In the genomic region with DNA sequence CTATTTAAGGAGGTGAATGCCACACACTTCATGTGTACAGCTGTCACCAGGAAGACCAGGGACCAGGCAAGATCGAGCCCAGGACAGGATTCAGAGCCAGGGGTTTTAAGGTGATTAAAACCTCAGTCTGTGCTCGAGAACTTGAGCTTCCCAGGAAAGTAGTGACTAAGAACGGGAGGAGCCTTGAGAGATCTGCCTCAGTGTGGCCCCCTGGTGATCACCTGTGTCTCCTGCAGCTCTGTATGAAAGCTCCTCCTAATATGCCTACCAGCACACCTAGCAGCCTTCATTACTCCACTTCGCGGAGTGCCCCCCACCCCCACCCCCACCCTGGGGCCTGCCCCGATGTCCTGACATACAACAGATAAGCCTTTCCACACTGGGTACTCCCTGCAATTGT, we compare ENCODE assay signal across 10 mouse cellular contexts. TPM values are rescaled to one million over a fixed set of nuclear protein-coding genes. Genes with fewer than 3 reads are reported as not detected.
DNase-seq lines count a peak whose midpoint lies in the region; ATAC-seq and TF ChIP-seq lines count a peak whose summit lies in the region.
"Had no signal": no experiment of that assay in that cellular context is flagged by ENCODE, and none has a peak within 500 bp of the region (broad histone marks: within the 10 kb centered on the region; RNA-seq: fewer than 3 reads in every experiment).

No protein-coding gene starts in this region.

- H3K27ac ChIP-seq in kidney, postnatal 0 days = no peak overlapping the region
- H3K27ac ChIP-seq in kidney, embryonic 16.5 days (ENCODE audit: low read length) = no peak overlapping the region
- no peak overlapping the region for H3K27ac ChIP-seq in cortical plate, adult 2 months (ENCODE audit: insufficient read depth, low read length)
- H3K27ac ChIP-seq: midbrain, embryonic 12.5 days; stomach, embryonic 15.5 days had no signal

- H3K4me2 ChIP-seq in kidney, postnatal 0 days (ENCODE audit: low read length) = no peak overlapping the region
- no peak overlapping the region for H3K4me2 ChIP-seq in kidney, embryonic 16.5 days (replicated peaks; ENCODE audit: low read depth, low read length)
- H3K4me2 ChIP-seq: midbrain, embryonic 12.5 days; stomach, embryonic 15.5 days had no signal

- peak; percentile 53 for TF ChIP-seq CTCF in kidney, postnatal 0 days (IDR thresholded peaks at IDR 0.05; ENCODE audit: low read depth)
- peak; percentile 32 for TF ChIP-seq CTCF in cortical plate, adult 2 months (IDR thresholded peaks at IDR 0.05; ENCODE audit: extremely low read depth, insufficient read depth, low read length)

- no peaks in the 10 kb centered on the region for H3K4me1 ChIP-seq in kidney, postnatal 0 days (replicated peaks; ENCODE audit: insufficient read depth, low read length)
- H3K4me1 ChIP-seq in kidney, embryonic 16.5 days (ENCODE audit: insufficient read depth, low read length) = no peaks in the 10 kb centered on the region
- H3K4me1 ChIP-seq in cortical plate, adult 2 months (ENCODE audit: control insufficient read depth, insufficient read depth, low read length) = no peaks in the 10 kb centered on the region
- H3K4me1 ChIP-seq: midbrain, embryonic 12.5 days; stomach, embryonic 15.5 days had no signal

- H3K9me3 ChIP-seq in kidney, postnatal 0 days (replicated peaks; ENCODE audit: low read length) = no peaks in the 10 kb centered on the region
- no peaks in the 10 kb centered on the region for H3K9me3 ChIP-seq in kidney, embryonic 16.5 days (ENCODE audit: low read length)
- H3K9me3 ChIP-seq: midbrain, embryonic 12.5 days; stomach, embryonic 15.5 days had no signal

- no peak for TF ChIP-seq POLR2A in cortical plate, adult 2 months (IDR thresholded peaks at IDR 0.05; ENCODE audit: extremely low read depth, insufficient read depth, low read length)

- H3K27me3 ChIP-seq in kidney, postnatal 0 days (ENCODE audit: insufficient read depth, low read length) = no peaks in the 10 kb centered on the region
- H3K27me3 ChIP-seq in kidney, embryonic 16.5 days (ENCODE audit: insufficient read depth, low read length) = peaks cover 6% of the 10 kb centered on the region; the same call in 1 of the 2 replicates
- H3K27me3 ChIP-seq: stomach, embryonic 15.5 days had no signal

- H3K9ac ChIP-seq in kidney, postnatal 0 days (ENCODE audit: low read depth, low read length) = no peak overlapping the region
- no peak overlapping the region for H3K9ac ChIP-seq in kidney, embryonic 16.5 days (replicated peaks; ENCODE audit: low read length)
- H3K9ac ChIP-seq: midbrain, embryonic 12.5 days; stomach, embryonic 15.5 days had no signal

- WGBS in kidney, postnatal 0 days = 16% methylated on average over 6 of the region's 6 CpGs
- 22% methylated on average over 6 of the region's 6 CpGs for WGBS in kidney, embryonic 16.5 days

- peak; percentile 51 for DNase-seq in kidney, postnatal 0 days (ENCODE audit: low spot score)
- DNase-seq in NIH3T3 (ENCODE audit: low read depth) = peak; percentile 41
- peak; percentile 30 for DNase-seq in lung, postnatal 14 days
- DNase-seq in right cerebral cortex, postnatal 10 days (ENCODE audit: low spot score in 2 of 2) = no peak
- DNase-seq in cerebellum, postnatal 36 days = no peak
- DNase-seq: cerebellum, adult 2 months had no signal

- no peaks in the 10 kb centered on the region for H3K36me3 ChIP-seq in kidney, postnatal 0 days (ENCODE audit: insufficient read depth, low read length)
- no peaks in the 10 kb centered on the region for H3K36me3 ChIP-seq in kidney, embryonic 16.5 days (ENCODE audit: insufficient read depth, low read length)
- H3K36me3 ChIP-seq: midbrain, embryonic 12.5 days; stomach, embryonic 15.5 days had no signal

- H3K4me3 ChIP-seq in kidney, postnatal 0 days (replicated peaks; ENCODE audit: low read depth, low read length) = no peak overlapping the region
- no peak overlapping the region for H3K4me3 ChIP-seq in kidney, embryonic 16.5 days (ENCODE audit: low read length)
- H3K4me3 ChIP-seq in cortical plate, adult 2 months (ENCODE audit: insufficient read depth, low read length) = no peak overlapping the region
- H3K4me3 ChIP-seq: midbrain, embryonic 12.5 days; stomach, embryonic 15.5 days had no signal

- ATAC-seq in kidney, postnatal 0 days (replicated peaks; ENCODE audit: low FRiP score, low read depth) = no peak
- ATAC-seq in kidney, embryonic 16.5 days (ENCODE audit: low FRiP score, low TSS enrichment) = no peak

RNA-seq across cellular contexts. Expression of gene Msx2, which starts 25.3 kb away (rescaled TPM):
- polyA plus RNA-seq in kidney, postnatal 0 days (2015; fragmentation: Nextera tagmentation; extraction: Ambion mirVana) = 1.0 and 1.4 TPM in 2 replicates
- 1.6 and 1.9 TPM in 2 replicates for polyA plus RNA-seq in kidney, embryonic 16.5 days (2015; fragmentation: Nextera tagmentation; extraction: Ambion mirVana)
- 0.38 and 0.47 TPM in 2 replicates for polyA plus RNA-seq in cortical plate, adult 2 months (2012; rRNA removed)

Comparison
In these comparisons a context has a peak if more than half of its experiments do, and no peak if none do; other contexts are left out.
1. DNase-seq: peak in kidney, postnatal 0 days (single experiment), NIH3T3 (single experiment) and lung, postnatal 14 days (single experiment); none in right cerebral cortex, postnatal 10 days (0 of 2) and cerebellum, postnatal 36 days (0 of 2).